Mouse (Mus musculus): ENCODE measurements around the gene Serac1. TPM values are rescaled to one million over a fixed set of nuclear protein-coding genes. Genes with fewer than 3 reads are reported as not detected.
A peak's percentile ranks its signal among the peaks of the same experiment; 100 is the strongest.

The Serac1 gene
- polyA plus RNA-seq (2016; fragmentation: Nextera tagmentation; extraction: Ambion mirVana), result 12.4 and 12.7 TPM in 2 replicates

DNA sequence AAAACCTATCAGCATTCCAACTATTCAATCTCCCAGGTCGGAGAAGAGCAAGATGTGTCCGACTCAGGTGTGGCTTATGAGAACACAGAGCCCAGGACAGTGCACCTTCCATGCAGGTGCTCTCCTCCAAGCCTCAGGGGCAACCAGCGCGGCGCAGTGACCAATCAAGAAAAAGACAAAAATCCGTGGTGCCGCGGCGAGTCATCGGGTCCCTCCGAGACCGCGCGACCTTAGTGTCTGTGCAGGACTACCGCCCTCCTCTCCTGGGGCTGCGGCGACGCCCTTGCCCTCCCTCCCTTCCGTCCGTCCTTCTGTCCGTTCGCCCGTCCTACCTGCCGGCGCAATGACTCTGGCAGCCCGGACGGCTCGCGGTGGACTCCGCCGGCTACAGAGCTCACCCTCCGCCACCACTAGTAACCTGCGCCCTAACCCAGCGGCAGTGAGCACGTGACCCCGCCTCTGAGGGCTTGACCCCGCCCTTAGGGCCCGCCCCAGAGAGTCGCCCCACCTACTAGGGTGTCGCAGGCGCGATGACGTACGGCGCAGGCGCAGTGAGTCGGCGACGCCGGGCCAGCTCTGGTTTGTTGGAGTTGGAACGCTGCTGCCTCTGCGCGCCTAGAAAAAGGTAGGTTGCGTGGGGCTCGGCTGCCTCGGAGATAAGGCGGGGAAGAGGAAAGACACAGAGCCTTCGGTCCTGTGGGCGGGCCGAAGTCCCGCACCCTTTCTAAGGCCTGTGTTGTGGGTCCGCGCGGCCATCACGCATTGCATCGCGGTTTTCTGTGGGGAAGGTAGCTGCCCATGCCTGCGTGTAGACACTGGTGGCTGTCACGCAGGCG, at the start of gene Serac1, which contains the start of gene Gtf2h5:
Serac1 (minus strand) TSS at position 455 of the 836 bp plus-strand sequence.
Gtf2h5 (plus strand) TSS at position 500 of the 836 bp plus-strand sequence.
- H3K4me3 ChIP-seq (replicated peaks), result peak within 1 kb of the TSS; percentile 81
- H3K9me3 ChIP-seq, result no peaks in the 10 kb centered on the region
- H3K27ac ChIP-seq, result peak within 1 kb of the TSS; percentile 88
- H3K4me2 ChIP-seq, result peak within 1 kb of the TSS; percentile 75
- no peaks in the 10 kb centered on the region for H3K27me3 ChIP-seq
- H3K4me1 ChIP-seq, result peaks cover 24% of the 10 kb centered on the region
- H3K36me3 ChIP-seq (replicated peaks), result peaks cover 6% of the 10 kb centered on the region
- H3K9ac ChIP-seq, result peak within 1 kb of the TSS; percentile 87
- under 1% methylated on average over 69 of the region's 70 CpGs for WGBS
- ATAC-seq (ENCODE audit: low FRiP score), result peak; percentile 96

DNA sequence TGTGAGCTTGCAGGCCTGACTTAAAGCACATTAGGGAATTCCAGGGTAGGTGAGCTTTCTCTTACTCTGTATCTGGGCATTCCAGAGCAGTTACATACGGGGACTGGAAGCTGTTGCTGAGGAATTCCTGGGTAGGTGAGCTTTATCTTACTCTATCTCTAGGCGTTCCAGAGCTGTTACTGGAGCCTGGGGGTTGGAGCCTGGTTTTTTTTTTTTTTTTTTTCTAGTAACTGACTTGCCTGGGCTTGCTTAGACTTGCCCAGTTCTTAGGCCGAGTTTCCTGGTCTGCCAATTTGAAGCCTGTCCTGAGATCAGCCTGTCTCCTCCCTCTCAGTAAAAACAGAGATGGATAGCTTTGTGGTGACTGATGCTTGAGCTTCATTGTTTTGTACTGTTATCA, 48.5 kb upstream of the Serac1 start:
- 72% methylated on average over 3 of the region's 3 CpGs for WGBS

DNA sequence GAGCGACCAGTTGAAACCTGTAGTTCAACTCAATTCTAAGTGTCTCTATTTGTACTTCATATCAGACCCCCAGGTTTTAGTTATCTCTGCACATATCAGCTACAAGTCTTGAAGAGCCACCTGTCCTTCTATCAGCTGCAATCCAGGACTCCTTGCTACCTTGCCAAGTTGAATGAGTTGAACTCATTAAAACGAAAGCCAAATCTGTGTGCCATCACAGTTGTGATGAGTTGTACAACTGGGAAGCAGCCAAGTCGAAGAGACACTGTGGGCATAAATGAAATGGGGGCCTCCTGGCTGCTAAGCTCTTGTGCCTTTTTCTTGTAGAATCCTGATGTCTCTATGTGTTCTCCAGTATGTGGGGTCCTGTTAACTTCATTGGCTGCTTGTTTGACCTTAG, 45.9 kb upstream of the Serac1 start:
- ATAC-seq (ENCODE audit: low FRiP score), result no peak
- no peak overlapping the region for H3K4me3 ChIP-seq (replicated peaks)
- 97% methylated on average over 3 of the region's 3 CpGs for WGBS
- no peak overlapping the region for H3K9ac ChIP-seq
- no peak overlapping the region for H3K27ac ChIP-seq
- H3K36me3 ChIP-seq (replicated peaks), result peaks cover 33% of the 10 kb centered on the region
- no peaks in the 10 kb centered on the region for H3K4me1 ChIP-seq
- no peaks in the 10 kb centered on the region for H3K9me3 ChIP-seq
- H3K4me2 ChIP-seq, result no peak overlapping the region
- no peaks in the 10 kb centered on the region for H3K27me3 ChIP-seq

More for the DNA sequence above, 48.5 kb upstream of the Serac1 start:
- H3K27me3 ChIP-seq, result no peaks in the 10 kb centered on the region
- no peak overlapping the region for H3K4me2 ChIP-seq
- peaks cover 22% of the 10 kb centered on the region for H3K36me3 ChIP-seq (replicated peaks)
- H3K9me3 ChIP-seq, result no peaks in the 10 kb centered on the region
- ATAC-seq (ENCODE audit: low FRiP score), result no peak
- no peak overlapping the region for H3K9ac ChIP-seq
- H3K27ac ChIP-seq, result no peak overlapping the region
- no peaks in the 10 kb centered on the region for H3K4me1 ChIP-seq
- no peak overlapping the region for H3K4me3 ChIP-seq (replicated peaks)

DNA sequence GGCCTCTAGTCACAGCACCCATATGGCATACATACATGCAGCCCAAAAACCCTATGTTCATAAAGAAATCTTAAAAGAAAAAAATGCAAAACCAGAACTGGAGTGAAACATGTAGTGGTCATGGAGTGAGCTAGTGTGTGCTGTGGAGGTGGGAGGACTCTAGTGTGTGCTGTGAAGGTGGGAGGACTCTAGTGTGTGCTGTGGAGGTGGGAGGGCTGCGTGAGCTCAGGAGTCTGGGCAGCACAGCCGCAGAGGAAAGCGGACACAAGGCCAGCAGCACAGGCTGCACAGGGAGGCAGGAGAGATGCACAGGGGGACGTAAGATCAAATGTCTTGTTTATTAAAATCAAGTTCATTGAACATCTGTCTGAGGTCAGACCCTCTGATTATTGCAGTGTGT, 44.2 kb upstream of the Serac1 start:
- Histone ChIP-seq H3K4me2 (no peak overlapping the region), H3K9ac (no peak overlapping the region), H3K36me3 (replicated peaks) (peaks cover 33% of the 10 kb centered on the region), H3K4me1 (no peaks in the 10 kb centered on the region), H3K9me3 (no peaks in the 10 kb centered on the region), H3K27ac (no peak overlapping the region), H3K27me3 (no peaks in the 10 kb centered on the region), H3K4me3 (replicated peaks) (no peak overlapping the region)
- ATAC-seq (ENCODE audit: low FRiP score), result no peak
- 97% methylated on average over 4 of the region's 4 CpGs for WGBS

DNA sequence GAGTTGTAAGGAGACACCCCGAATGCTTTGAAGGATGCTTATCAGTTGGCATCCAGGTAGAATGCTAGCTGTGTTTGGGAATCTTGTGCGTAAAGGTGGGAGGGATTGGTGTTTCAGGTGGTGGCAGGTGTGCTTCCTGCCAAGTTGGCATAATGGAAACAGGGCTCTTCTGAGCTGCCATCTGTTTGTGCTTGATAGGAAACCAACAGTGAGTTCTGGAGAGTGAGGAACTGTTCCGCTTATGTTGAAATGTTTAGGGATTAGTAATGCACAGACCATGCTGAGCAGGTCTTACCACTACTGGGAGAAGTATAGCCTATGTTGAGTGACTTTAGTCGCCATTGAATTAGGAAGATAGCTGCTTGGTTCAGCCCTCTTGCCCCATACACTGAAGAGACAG, 39.3 kb upstream of the Serac1 start:
- Histone ChIP-seq H3K27ac (no peak overlapping the region), H3K4me1 (no peaks in the 10 kb centered on the region), H3K36me3 (replicated peaks) (peaks cover 38% of the 10 kb centered on the region), H3K9ac (no peak overlapping the region), H3K4me2 (no peak overlapping the region), H3K9me3 (no peaks in the 10 kb centered on the region), H3K4me3 (replicated peaks) (no peak overlapping the region), H3K27me3 (no peaks in the 10 kb centered on the region)
- WGBS, result 94% methylated on average over 4 of the region's 4 CpGs
- ATAC-seq (ENCODE audit: low FRiP score), result no peak

DNA sequence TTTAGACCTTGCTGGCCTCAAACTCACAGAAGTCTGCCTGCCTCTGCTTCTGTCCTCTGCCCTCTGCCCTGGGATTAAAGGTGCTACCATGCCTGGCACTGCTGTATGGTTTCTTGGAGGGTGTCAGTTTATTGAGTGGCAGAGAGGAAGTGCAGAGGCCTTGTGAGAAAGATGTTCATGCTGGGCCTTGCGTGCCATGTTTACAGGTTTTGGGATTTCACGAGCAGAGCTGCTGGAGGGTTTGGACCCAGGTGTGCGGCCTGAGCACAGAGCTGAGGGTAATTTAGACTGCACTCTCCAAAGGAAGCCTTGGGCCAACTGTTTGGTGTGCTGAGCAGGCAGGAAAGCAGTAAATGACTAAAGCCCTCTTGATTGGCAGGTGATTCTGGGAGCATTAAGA, 38.4 kb upstream of the Serac1 start:
- no peak for ATAC-seq (ENCODE audit: low FRiP score)
- Histone ChIP-seq H3K9ac (no peak overlapping the region), H3K4me3 (replicated peaks) (no peak overlapping the region), H3K4me1 (no peaks in the 10 kb centered on the region), H3K27me3 (no peaks in the 10 kb centered on the region), H3K36me3 (replicated peaks) (peaks cover 33% of the 10 kb centered on the region), H3K9me3 (no peaks in the 10 kb centered on the region), H3K27ac (no peak overlapping the region), H3K4me2 (no peak overlapping the region)
- WGBS, result 92% methylated on average over 3 of the region's 3 CpGs

DNA sequence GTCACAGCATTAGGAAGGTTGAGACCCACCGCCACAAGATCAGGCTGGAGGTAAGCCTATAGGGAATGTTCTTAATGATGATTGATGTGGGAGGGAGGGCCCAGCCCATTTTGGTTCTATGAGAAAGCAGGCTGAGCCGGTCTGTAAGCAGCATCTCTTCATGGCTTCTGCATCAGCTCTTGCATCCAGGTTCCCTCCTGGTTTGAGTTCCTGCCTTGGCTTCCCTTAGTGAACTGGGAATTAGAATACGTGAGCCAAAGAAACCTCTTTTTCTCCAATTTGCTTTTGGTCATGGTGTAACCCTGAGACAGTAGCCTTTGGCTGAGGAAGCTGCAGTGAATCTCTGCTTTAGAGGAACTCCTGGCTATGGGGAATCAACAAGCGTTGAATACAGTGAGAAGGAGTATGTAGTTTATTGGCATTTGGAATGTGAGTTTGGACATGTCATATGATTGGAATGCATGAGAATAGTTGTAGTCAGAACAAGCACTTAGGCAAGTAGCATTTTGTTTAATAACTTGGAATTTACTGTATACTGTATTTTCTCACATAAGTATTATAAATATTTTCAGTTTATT, 37.7 kb upstream of the Serac1 start:
- no peak overlapping the region for H3K9ac ChIP-seq
- no peak overlapping the region for H3K4me2 ChIP-seq
- no peak for ATAC-seq (ENCODE audit: low FRiP score)
- 91% methylated on average over 4 of the region's 4 CpGs for WGBS
- no peaks in the 10 kb centered on the region for H3K9me3 ChIP-seq
- H3K36me3 ChIP-seq (replicated peaks), result peaks cover 27% of the 10 kb centered on the region
- H3K4me3 ChIP-seq (replicated peaks), result no peak overlapping the region
- no peaks in the 10 kb centered on the region for H3K4me1 ChIP-seq
- H3K27me3 ChIP-seq, result no peaks in the 10 kb centered on the region
- no peak overlapping the region for H3K27ac ChIP-seq

DNA sequence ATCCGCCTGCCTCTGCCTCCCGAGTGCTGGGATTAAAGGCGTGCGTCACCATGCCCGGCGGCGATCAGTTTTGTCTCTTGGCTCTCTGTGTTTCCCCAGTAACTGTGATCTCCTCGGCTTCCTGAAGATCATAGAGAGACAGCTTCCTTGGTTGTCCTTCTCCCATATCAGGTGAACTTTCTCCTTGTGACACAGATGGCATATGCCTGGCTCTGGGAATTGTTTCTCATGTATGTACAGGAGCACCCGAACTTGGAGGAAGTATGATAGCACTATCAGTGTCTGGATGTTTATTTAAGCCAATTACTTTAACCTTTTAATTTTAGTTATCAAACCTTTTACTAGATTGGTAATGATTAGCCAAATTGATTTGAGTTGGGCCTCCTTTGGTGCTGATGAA, 35.5 kb upstream of the Serac1 start:
- H3K4me3 ChIP-seq (replicated peaks), result no peak overlapping the region
- no peaks in the 10 kb centered on the region for H3K27me3 ChIP-seq
- H3K27ac ChIP-seq, result no peak overlapping the region
- no peak overlapping the region for H3K9ac ChIP-seq
- H3K9me3 ChIP-seq, result no peaks in the 10 kb centered on the region
- no peak for ATAC-seq (ENCODE audit: low FRiP score)
- H3K36me3 ChIP-seq (replicated peaks), result peaks cover 23% of the 10 kb centered on the region
- WGBS, result 93% methylated on average over 9 of the region's 9 CpGs
- no peak overlapping the region for H3K4me2 ChIP-seq
- no peaks in the 10 kb centered on the region for H3K4me1 ChIP-seq

DNA sequence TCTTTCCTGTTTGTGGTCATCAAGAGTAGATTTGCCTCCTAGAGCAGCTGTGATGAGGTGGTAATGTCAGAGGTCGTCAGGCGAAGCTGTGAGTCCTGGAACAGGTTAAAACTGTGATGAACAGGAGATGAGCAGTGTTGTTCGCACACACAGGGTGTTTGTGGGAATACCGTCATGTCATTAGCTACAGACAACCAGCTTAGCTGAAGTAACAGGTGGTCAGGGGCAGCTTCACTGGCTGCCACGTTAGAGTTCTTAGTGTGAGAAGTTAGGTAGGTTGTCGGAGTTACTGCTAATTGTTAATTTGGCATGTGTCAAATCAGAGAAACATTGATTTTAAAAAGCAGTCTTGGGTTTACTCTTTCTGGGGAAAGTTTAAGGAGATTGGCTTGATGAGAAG, 34.1 kb upstream of the Serac1 start:
- Histone ChIP-seq H3K27ac (no peak overlapping the region), H3K4me2 (no peak overlapping the region), H3K36me3 (replicated peaks) (peaks cover 30% of the 10 kb centered on the region), H3K4me3 (replicated peaks) (no peak overlapping the region), H3K27me3 (no peaks in the 10 kb centered on the region), H3K4me1 (peaks cover 13% of the 10 kb centered on the region), H3K9ac (no peak overlapping the region), H3K9me3 (no peaks in the 10 kb centered on the region)
- WGBS, result 88% methylated on average over 6 of the region's 6 CpGs
- ATAC-seq (ENCODE audit: low FRiP score), result no peak

DNA sequence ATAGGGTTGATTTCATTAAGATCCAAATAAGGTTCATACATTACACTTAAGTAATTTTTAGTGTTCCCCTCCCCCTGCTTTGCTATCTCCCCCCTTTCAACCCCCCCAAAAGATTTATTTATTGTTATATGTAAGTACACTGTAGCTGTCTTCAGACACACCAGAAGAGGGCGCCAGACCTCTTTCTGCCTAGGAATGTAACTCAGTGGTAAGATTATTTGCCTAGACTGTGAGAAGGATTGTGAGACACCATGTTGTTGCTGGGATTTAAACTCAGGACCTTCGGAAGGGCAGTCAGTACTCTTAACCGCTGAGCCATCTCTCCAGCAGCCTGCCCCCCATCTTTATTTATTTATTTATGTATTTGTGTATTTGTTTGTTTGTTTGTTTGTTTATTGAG, 31.4 kb upstream of the Serac1 start:
- WGBS, result 80% methylated on average over 3 of the region's 3 CpGs
- no peak for ATAC-seq (ENCODE audit: low FRiP score)
- no peaks in the 10 kb centered on the region for H3K27me3 ChIP-seq
- no peak overlapping the region for H3K4me3 ChIP-seq (replicated peaks)
- H3K27ac ChIP-seq, result no peak overlapping the region
- H3K4me1 ChIP-seq, result peaks cover 24% of the 10 kb centered on the region
- peaks cover 21% of the 10 kb centered on the region; the same call in 1 of the 2 replicates for H3K36me3 ChIP-seq (replicated peaks)
- H3K9me3 ChIP-seq, result no peaks in the 10 kb centered on the region
- H3K4me2 ChIP-seq, result no peak overlapping the region
- H3K9ac ChIP-seq, result no peak overlapping the region

DNA sequence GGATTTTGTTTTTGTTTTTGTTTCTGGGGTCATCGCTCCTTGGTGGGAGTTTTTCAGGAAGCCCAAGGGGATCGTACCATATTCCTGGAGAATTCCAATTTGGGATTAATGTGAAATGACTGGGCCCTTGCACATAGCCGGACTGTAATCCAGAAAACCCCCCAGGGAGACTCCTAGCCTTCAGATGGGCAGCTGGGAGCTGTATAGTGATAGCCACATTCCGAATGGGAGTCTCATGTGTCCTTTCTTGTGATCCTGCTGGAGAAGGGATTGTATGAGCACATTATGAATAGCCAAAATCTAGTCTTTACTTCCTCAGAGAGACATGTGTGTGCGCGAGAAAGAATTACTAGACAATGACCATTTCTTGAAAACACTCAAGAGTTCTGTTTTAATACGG, 28.6 kb upstream of the Serac1 start:
- peak overlapping the region; percentile 73 for H3K4me3 ChIP-seq (replicated peaks)
- no peaks in the 10 kb centered on the region for H3K27me3 ChIP-seq
- WGBS, result 55% methylated on average over 7 of the region's 7 CpGs
- peaks cover 10% of the 10 kb centered on the region; the same call in 1 of the 2 replicates for H3K36me3 ChIP-seq (replicated peaks)
- no peak for ATAC-seq (ENCODE audit: low FRiP score)
- H3K9ac ChIP-seq, result peak overlapping the region; percentile 98
- peak overlapping the region; percentile 67 for H3K4me2 ChIP-seq
- no peak overlapping the region for H3K27ac ChIP-seq
- no peaks in the 10 kb centered on the region for H3K9me3 ChIP-seq
- H3K4me1 ChIP-seq, result peaks cover 24% of the 10 kb centered on the region

DNA sequence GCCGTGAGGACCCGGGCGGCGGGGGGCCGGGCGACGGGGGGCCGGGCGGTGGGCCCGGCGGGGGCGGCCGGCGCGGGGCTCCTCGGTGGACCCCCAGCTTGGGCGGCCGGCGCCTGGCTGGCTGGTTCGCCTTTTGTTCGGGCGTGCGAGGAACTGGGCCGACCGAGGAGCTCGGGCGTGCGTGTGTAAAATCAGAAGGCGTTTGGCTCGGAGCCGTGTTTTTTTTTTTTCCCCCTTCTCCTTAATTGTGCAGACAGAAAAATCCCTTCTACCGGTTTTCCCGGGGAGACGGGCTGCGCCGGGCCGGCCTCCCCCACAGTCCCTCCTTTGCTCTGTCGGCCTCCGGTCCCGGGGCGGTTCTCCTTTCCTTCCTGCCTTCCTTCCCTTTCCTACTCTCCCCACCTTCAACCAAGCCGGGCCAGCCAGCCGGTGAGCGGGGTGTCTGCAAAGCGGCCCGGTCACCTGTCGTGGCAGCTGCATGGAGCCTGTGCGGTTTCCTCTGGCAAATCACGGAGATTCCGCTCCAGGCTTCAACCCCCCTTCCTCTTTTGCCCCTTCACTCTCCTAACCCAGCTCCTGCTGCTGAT, 27.6 kb upstream of the Serac1 start:
- peak overlapping the region; percentile 98 for H3K27ac ChIP-seq
- H3K36me3 ChIP-seq (replicated peaks), result peaks cover 8% of the 10 kb centered on the region; the same call in 1 of the 2 replicates
- under 1% methylated on average over 27 of the region's 50 CpGs for WGBS
- ATAC-seq (ENCODE audit: low FRiP score), result peak; percentile 11; the same call in 1 of the 2 replicates
- H3K9me3 ChIP-seq, result no peaks in the 10 kb centered on the region
- H3K9ac ChIP-seq, result peak overlapping the region; percentile 98
- peak overlapping the region; percentile 73 for H3K4me3 ChIP-seq (replicated peaks)
- no peaks in the 10 kb centered on the region for H3K27me3 ChIP-seq
- H3K4me1 ChIP-seq, result peaks cover 24% of the 10 kb centered on the region
- H3K4me2 ChIP-seq, result peak overlapping the region; percentile 67
